Mouse (Mus musculus) olfactory bulb, adult 2 months (tissue): Measurements from ENCODE around the gene Slc6a18. TPM values are rescaled to one million over a fixed set of nuclear protein-coding genes. Genes with fewer than 3 reads are reported as not detected.
A peak's percentile ranks its signal among the peaks of the same experiment; 100 is the strongest.
"Not testable (repeated sequence)": the region's sequence is repeated elsewhere in the genome, so short reads cannot be mapped to it uniquely, and the experiment has no call there.

ENCODE experiments used
- H3K27ac ChIP-seq: fragments of 200-500 bp; 2 replicates; pipeline ENCODE4 v1.5.1; 2012; ENCODE audit warnings: low read depth, low read length; ENCODE audit not compliant: insufficient read depth
- H3K4me1 ChIP-seq: fragments of 200-500 bp; 2 replicates; pipeline ENCODE4 v1.6.1; 2012; ENCODE audit warnings: low read length; ENCODE audit not compliant: control insufficient read depth, insufficient read depth
- H3K4me3 ChIP-seq: fragments of 200-500 bp; 2 replicates; pipeline ENCODE4 v1.5.1; 2012; ENCODE audit warnings: mild to moderate bottlenecking, low read depth, low read length, moderate library complexity; ENCODE audit not compliant: insufficient read depth
- CTCF ChIP-seq: fragments of 200-500 bp; IDR thresholded peaks from 2 replicates; pipeline ENCODE4 v1.5.1; 2012; ENCODE audit warnings: low read depth, mild to moderate bottlenecking, low read length, moderate library complexity; ENCODE audit not compliant: insufficient read depth
- POLR2A ChIP-seq: fragments of 200-500 bp; IDR thresholded peaks from 2 replicates; pipeline ENCODE4 v1.6.1; 2012; ENCODE audit warnings: mild to moderate bottlenecking, low read depth, low read length, moderate library complexity; ENCODE audit not compliant: insufficient read depth
- WGBS: fragments of 180-500 bp; shearing (Covaris S2); methylation state at CpG from one replicate; pipeline ENCODE4 v1.1.7; 2018; 5-methylcytosine and 5-hydroxymethylcytosine counted together
- polyA plus RNA-seq: library from polyadenylated mRNA; stranded (reverse); fragments of >200 nt; gene quantifications from 2 replicates; pipeline ENCODE4 v1.2.4, GENCODE M21; 2012; ENCODE audit warnings: low replicate concordance; ENCODE audit not compliant: missing spikeins, insufficient read depth, insufficient read length

Gene Slc6a18
- polyA plus RNA-seq, 1 experiment: not detected

DNA sequence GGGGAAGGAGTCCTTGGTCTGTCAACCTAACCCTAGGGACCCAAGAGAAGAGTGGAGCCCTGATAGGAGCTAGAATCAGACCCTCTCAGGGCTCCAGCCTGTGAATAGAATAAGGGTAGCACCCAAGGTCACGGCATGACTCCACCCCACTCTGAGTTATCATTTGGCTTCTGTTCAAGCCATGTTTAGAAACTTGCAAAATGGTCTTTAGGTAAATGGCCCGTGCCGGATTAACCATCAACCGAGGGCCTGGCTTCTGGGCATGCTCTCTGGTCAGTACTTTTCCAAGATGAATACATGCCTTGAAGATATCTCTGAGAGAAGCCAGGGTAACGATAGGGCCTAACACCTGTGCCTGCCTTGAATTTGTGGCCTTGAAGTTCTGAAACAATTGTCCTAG, 33.4 kb upstream of the Slc6a18 start:
- TF ChIP-seq POLR2A: no peak
- no peak for TF ChIP-seq CTCF

DNA sequence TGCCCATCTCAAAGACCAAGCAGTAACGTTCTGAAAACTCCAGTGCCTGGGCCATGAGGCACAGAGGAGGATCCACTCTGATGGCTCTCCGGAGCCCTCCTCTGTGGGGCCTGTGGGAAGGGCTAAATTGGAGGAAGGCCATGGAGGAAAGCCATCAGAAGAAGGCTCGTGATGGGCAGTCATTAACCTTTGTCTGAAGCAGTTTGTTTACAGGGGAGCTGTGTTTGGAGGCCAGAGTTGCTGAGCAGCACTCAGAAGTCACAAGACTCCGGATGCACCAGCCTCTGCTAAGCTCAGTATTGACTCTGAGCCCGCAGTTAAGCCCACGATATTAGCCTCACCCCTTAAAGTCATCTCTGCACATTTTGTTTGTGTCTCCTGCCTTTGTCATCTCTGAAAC, 31.7 kb upstream of the Slc6a18 start:
- no peak overlapping the region for H3K4me3 ChIP-seq
- H3K4me1 ChIP-seq: no peaks in the 10 kb centered on the region
- 62% methylated on average over 6 of the region's 6 CpGs for WGBS
- TF ChIP-seq CTCF: no peak
- no peak for TF ChIP-seq POLR2A
- H3K27ac ChIP-seq: no peak overlapping the region

More for the DNA sequence above, 33.4 kb upstream of the Slc6a18 start:
- Histone ChIP-seq H3K27ac (no peak overlapping the region), H3K4me1 (no peaks in the 10 kb centered on the region), H3K4me3 (no peak overlapping the region)
- WGBS: 90% methylated on average over 5 of the region's 5 CpGs

DNA sequence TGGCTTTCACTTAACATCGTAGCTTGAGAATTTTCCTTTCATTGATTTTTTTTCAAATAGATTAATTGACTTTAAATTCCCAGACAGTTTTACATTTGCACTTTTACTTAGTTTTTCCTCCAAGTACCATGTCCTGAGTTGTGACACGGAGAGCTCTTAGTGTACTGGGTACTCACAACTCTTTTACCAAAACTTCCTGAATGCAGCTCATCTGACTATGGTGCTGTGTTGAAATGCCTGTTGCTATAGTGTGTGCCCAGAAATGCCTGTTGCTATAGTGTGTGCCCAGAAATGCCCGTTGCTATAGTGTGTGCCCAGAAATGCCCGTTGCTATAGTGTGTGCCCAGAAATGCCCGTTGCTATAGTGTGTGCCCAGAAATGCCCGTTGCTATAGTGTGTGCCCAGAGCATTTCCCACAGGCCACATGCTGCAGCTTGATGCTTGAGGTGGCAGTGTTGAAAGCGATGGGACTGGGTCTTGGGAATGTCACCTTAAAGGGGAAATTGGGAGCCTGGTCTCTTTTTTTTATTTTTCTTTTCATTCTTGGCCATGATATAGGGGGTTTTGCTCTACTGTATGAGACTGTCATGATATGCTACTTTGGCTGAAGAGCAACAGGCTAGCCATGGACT, 27.0 kb upstream of the Slc6a18 start, which contains the start of gene Slc6a19:
Gene Slc6a19 (minus strand): TSS at position 172 of the 632 bp plus-strand sequence.
- H3K4me3 ChIP-seq: no peak within 1 kb of the TSS
- TF ChIP-seq POLR2A (no peak), CTCF (no peak)
- no peak within 1 kb of the TSS for H3K27ac ChIP-seq
- H3K4me1 ChIP-seq: no peaks in the 10 kb centered on the region
- WGBS: 45% methylated on average over 7 of the region's 7 CpGs

DNA sequence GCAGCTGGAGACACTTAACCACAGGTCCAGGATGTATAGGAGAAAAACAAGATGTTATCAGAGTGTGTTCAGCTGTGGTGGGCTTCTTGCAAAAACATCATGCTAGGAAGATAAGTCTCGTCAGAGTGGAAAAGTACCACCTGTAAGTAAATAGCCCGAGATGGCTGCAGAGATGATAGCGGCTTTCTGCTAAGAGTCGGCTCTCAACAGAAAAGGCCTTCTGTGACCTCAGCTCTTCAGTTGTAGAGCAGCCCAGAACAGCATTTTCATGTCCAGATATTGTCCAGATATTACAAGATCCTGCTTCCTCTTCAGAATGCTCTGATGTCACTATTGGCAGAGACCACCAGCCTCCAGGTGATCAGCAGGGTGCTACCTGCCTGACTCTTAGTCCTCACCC, 25.7 kb upstream of the Slc6a18 start:
- not testable (repeated sequence) for H3K4me1 ChIP-seq, H3K4me3 ChIP-seq, H3K27ac ChIP-seq
- 89% methylated on average over 4 of the region's 4 CpGs for WGBS

DNA sequence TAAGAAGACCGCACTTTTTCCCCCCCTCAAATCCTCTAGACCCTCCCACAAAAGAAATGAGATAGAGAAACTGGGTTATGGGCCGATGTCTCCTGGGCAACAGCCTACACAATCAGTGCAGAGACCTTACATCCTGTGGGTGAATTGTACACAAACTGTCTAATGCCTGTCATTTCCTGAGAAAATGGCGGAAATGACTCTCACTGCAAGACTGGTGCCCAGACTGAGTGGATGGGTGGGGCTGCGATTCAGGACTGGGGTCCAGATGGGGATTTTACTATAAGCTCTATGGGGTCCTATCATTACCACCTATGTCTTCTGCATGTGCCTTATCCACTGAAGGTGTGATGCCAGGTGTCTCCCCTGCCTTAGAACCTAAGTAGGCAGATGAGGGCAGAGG, 25.0 kb upstream of the Slc6a18 start:
- Histone ChIP-seq H3K4me3 (no peak overlapping the region), H3K27ac (peak overlapping the region; percentile 10; the same call in 1 of the 2 replicates), H3K4me1 (no peaks in the 10 kb centered on the region)
- WGBS: 95% methylated on average over 4 of the region's 4 CpGs
- TF ChIP-seq CTCF: no peak
- TF ChIP-seq POLR2A: no peak

DNA sequence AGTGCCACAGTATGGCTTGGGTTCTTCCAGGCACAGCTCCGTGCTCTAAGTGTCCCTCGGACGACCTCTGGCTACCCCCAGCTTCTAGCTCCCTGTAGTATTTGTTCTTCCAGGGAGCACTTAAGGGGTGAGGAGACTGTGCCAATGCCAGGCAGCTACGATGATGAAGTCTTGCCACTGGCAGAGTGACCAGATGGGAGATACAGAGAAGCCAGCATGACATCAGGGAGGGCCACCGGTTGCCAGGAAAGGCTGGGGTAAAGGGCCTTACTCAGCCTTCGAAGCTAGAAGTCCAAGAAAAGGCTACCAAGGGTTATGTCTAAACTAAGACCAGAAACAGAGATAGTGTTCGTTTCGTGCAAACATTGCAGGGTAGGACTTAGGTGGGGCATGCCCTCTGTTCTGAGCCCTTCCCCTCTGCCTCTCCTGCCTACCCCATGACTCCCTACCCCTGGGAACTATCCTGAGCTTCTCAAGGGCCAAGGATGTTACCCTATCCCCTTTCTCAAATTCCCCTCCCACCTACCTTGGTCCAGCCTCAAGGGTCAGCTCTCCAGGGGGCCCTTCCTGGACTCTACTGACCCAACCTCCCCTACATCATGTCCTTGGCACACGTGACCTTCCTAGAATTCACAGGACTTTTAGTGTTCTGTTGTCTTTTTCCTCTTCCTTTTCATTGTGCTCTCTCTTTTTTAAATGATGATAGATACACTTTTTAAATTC, 23.5 kb upstream of the Slc6a18 start:
- TF ChIP-seq POLR2A (no peak), CTCF (no peak)
- no peak overlapping the region for H3K4me3 ChIP-seq
- WGBS: 83% methylated on average over 9 of the region's 9 CpGs
- H3K27ac ChIP-seq: no peak overlapping the region
- H3K4me1 ChIP-seq: no peaks in the 10 kb centered on the region

DNA sequence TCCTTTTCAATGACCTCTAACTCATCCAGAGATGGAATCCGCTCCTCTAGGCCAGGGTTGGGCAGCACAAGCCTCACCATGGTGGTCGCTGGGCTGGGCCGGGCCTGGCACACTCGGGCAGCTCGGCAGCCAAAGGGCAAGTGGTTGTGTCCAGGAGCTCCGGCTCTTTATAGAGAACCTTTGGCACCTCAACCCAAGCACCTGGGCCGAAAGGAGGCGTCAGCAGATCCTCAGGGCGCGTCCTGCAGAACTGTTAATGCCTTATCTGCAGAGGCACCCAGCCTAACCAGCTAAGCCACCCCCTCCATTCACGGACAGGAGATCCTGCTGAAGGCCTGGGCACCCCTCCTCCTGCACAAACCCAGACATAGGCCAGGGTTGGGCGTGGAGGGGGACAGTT, 22.7 kb upstream of the Slc6a18 start:
- 91% methylated on average over 12 of the region's 12 CpGs for WGBS
- Histone ChIP-seq H3K4me1 (no peaks in the 10 kb centered on the region), H3K27ac (no peak overlapping the region), H3K4me3 (no peak overlapping the region)
- TF ChIP-seq POLR2A (no peak), CTCF (no peak)

DNA sequence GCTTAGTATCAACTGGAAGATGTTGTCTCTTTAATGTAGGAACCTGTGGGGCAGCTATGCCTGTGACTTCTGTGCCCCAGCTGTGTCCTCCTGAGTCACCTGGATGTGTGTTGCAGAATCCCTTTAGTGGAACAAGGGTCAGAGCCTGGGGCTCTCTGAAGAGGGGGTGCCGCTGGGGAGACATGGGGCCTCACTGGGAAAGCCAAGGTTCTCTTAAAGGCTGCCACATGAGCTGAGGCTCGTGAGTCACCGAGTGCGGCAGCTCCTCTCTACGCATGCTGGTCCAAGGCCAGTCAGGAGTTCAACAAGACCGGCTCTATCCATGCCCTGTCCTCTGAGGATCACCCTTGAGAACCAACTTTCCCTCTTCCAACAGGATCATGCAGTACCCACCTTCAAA, 21.9 kb upstream of the Slc6a18 start:
- TF ChIP-seq POLR2A: no peak
- no peak for TF ChIP-seq CTCF

DNA sequence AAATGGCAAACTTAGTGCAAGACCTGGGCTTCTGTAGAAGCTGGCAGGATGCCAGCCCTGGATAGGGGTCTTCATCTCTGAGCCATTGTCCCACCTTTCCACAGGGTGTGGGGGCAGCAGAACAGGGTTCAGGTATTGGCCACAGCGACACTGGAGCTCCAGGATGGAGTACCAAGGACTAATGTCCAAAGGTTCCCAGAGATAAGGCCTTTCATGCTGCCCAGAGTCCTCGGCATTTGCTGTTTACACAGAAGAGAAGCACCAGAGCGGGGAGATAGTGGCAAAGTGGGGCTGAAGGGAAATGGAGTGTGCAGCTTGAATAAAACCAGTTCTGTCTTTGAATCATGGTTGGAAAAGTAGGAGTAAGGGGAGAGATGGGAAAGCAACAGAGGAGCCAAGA, 18.7 kb upstream of the Slc6a18 start:
- no peak overlapping the region for H3K4me3 ChIP-seq
- H3K27ac ChIP-seq: no peak overlapping the region
- WGBS: 89% methylated on average over 3 of the region's 3 CpGs
- H3K4me1 ChIP-seq: no peaks in the 10 kb centered on the region
- TF ChIP-seq POLR2A (no peak), CTCF (no peak)

More for the DNA sequence above, 21.9 kb upstream of the Slc6a18 start:
- 95% methylated on average over 6 of the region's 6 CpGs for WGBS
- H3K27ac ChIP-seq: no peak overlapping the region
- H3K4me1 ChIP-seq: no peaks in the 10 kb centered on the region
- no peak overlapping the region for H3K4me3 ChIP-seq

DNA sequence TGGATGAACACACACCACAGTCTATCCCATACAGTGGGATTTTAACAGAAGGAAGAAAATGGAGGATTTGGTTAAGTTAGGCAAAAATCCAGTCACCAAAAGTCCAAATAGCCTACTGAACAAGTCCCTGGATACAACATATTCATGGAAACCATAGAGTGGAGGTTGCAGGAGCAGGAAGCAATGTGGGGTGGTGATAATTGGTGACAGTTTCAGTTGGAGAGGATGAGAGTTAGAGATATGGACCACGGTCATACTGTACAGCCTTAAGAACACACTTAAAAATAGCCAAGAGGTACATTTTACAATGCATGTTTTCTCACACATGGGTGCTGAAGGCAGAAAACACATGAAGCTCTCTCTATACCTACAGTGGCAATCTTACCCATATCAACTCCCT, 17.1 kb upstream of the Slc6a18 start:
- H3K4me1 ChIP-seq: no peaks in the 10 kb centered on the region
- no peak overlapping the region for H3K27ac ChIP-seq
- no peak overlapping the region for H3K4me3 ChIP-seq
- WGBS: 100% methylated on average over 1 of the region's 1 CpGs
- TF ChIP-seq CTCF (no peak), POLR2A (no peak)
